Mouse (Mus musculus) cerebellum, postnatal 14 days (tissue): ENCODE measurements around the gene Cdkn2a.
A peak's percentile ranks its signal among the peaks of the same experiment; 100 is the strongest.

Source experiments
- DNase-seq, 2 experiments: peaks; one replicate each; pipeline ENCODE4 v3.0.0; 2021; ENCODE audit warnings: mixed read lengths in 2 of 2

Cdkn2a gene

DNA sequence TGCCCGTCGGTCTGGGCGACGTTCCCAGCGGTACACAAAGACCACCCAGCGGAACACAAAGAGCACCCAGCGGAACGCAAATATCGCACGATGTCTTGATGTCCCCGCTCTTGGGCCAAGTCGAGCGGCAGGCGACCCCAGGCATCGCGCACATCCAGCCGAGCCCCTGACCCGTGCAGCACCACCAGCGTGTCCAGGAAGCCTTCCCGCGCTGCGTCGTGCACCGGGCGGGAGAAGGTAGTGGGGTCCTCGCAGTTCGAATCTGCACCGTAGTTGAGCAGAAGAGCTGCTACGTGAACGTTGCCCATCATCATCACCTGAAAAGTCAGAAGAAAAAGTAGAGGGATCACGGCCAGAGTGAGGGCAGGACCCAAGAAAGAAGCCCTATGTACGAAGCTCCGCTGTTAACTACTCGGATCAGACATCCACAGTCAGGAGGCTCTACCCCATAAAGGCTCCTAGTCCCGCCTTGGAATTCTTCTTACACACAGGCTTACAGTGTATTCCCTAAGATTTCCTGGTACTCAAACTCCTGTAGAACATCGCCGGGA lies 17.7 kb downstream of the Cdkn2a start:
- DNase-seq: no peak

DNA sequence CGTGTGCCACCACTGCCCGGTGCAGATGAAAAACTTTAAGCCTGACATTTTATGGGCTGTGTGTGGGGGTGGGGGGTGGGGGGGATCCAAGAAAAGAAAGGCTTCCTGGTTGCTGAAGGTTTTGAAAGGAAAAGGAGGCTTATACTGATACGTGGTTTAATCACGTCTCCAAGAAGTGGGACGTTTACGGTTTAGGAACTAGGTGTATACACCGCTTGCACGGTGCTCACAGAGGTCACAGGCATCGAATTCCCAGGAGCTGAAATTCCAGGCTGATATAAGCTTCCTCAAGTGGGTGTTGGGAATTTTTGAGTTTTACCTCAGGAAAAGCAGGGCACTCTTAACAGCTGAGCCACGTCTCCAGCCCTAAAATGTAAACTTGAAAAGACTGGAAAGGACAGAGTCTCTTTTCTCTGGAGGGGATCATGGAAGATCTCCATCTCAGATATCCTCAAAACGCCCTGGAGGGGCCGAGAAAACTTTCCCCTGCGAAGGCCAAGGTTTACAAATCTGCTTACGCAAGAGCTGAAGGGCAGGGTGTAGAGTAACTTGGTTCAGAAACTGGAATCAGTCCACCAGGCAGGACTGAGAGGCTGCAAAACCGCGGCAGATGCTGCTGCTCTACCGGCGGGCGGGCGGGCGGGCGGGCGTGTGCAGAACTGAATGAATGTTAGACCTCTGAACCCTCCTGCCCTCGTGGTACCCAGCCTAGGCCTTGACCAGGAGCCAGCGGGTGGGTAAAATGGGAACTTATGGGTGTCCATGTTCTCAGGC lies 18.5 kb downstream of the Cdkn2a start:
- no peak for DNase-seq

- no peak for DNase-seq
These were observed 19.5 kb downstream of the Cdkn2a start for GRCm38 (mm10) chr4:89274829-89275548.

- peak in 1 of 2 experiments; percentile 30 for DNase-seq
These were observed 20.4 kb downstream of the Cdkn2a start for GRCm38 (mm10) chr4:89274006-89274405.

DNA sequence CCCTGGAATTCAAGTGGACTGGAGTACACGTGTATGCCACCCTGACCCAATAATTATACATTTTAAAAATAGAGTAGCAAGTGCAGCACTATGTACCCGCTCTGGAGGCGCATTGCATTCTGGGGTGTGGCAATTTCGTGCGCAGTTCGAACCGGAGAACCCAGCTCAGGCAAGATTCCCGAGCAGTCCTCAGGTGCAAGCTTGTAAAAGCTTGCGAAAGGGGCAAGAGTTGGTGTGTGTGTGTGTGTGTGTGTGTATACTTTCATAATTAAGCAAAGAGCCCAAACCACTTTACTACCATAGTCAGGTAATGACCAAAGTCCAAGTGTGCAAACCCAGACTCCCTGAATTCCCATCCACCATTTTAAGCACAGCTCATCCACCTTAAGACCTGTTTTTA lies 20.9 kb downstream of the Cdkn2a start:
- DNase-seq: no peak

DNA sequence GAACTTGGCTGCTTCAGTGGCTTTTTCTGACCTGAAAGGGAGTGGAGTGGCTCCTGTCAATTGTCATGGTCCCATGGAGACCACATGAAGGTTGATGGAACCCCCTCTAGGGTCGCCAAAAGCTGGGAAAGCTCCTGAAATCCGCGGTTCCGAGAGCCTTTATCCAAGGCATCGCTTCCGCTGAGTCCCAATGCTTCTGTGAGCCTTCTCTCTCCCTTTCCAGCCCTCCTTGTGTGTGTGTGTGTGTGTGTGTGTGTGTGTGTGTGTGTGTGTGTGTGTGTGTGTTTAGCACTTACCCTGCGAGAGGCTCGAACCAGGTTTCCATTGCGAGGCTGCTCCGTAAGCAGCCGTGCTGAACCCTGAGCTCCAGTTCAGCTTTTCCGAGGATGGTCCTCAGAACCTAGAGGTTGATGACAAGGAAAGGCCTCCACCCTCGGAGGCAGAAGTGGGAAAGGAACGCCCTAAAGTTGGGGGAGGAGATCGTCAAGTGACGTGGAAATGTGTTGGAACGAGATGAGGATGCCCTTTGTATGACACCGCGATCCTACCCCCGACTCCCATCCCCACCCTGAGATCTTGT lies 21.4 kb downstream of the Cdkn2a start:
- peak in 1 of 2 experiments; percentile 34 for DNase-seq

DNA sequence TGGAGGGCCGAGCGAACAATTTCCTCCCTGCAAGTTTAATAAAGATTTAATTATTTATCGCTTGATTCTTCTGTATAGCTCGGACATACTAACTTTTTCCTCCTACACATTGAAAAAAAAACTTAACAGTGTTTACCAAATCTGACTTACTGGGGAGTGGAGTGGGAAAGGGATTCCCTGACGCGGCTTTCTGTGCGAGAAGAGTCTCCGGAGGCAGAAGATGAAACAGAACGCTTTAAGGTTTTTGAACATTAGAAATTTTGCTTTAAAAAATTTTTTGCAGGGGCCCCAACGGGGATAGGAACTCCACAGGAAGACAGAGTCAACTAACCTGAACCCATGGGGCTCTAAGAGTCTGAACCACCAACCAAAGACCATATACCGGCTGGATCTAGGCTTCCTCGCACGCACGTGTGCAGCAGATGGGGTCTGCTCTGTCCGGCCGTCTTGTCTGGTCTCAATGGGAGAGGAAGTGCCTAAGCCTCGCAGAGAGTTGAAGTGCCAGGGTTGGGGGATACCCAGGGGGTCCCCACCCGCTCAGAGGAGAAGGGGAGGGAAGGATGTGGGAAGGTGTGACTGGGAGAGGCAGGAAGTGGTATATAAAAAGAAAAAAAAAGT lies 22.2 kb downstream of the Cdkn2a start:
- DNase-seq: no peak

DNA sequence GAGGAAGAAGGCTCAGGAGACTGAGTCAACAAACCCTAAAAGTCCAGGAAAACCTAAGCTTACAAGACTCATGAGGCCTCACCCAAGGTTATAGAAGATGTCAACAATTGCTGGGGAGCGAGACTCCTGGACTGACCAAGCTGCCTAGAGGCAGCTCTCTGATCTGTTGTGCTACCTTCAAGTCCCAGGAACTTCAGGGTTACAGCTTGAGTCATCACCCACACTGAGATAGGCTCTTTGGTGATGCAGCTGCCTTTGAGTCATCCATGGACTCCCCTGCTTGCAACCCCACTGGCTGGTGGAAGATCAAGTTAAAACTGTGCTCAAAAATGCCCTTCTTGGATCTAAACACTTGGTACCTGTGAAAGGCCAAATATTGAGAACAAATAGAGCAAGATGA lies 36.7 kb downstream of the Cdkn2a start:
- no peak for DNase-seq

GRCm38 (mm10) chr4:89234446-89234845 lies 60.0 kb downstream of the Cdkn2a start:
- no peak for DNase-seq
